Mouse (Mus musculus): Measurements from ENCODE around the gene Rap1b. TPM values are rescaled to one million over a fixed set of nuclear protein-coding genes. Genes with fewer than 3 reads are reported as not detected.

The Rap1b gene
- polyA plus RNA-seq, 1 experiment from 2014 or later, result 132 TPM

DNA sequence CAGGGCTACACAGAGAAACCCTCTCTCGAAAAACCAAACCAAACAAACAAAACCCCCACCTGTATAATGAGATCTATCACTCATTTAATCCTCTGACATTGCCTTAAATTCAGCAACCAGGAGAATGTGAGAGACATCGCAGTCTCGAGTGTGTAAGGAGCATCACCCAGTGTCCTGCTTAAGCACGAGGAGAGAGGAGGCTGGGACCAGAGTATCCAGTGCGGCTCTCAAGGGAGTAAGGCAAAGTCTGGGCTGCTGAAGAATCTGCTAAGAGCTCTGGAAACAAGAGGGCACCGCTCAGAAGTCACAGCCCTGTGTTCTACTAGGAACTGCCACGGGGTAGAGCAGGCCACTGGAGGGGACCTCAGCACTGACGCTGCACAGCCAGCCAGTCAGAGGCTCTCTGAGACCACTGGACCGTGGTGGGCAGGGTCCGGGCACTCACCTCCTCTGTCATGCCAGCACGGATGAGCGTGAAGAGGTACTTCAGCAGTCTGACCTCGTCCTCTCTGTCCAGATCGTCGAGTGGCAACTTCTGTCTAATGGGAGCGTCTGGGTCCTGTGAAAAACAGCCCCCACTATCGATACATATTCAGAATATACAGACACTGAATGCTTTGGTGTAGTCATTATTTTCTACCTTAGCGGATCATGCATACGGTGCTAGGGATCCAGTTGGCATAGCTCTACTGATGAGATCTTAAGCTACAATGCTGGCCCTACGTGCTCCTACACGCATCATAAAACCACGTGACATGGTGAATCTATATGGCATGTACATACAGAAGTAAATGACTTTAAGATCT, 71.6 kb downstream of the Rap1b start:
- 95% methylated on average over 22 of the region's 22 CpGs for whole genome bisulfite sequencing
- TF ChIP-seq CTCF (IDR thresholded peaks at IDR 0.05; ENCODE audit: low read depth), result no peak
- ATAC-seq, result no peak
- Histone ChIP-seq H3K27ac (ENCODE audit: low read depth, low read length) (no peak overlapping the region), H3K9ac (ENCODE audit: low read depth, low read length) (no peak overlapping the region), H3K27me3 (replicated peaks; ENCODE audit: control insufficient read depth, insufficient read depth, low read length) (no peaks in the 10 kb centered on the region), H3K4me1 (replicated peaks; ENCODE audit: control insufficient read depth, insufficient read depth, low read length) (no peaks in the 10 kb centered on the region), H3K4me2 (replicated peaks; ENCODE audit: low read depth) (no peak overlapping the region), H3K4me3 (ENCODE audit: low read depth, low read length) (no peak overlapping the region), H3K9me3 (ENCODE audit: control insufficient read depth) (no peaks in the 10 kb centered on the region), H3K36me3 (ENCODE audit: control insufficient read depth, insufficient read depth) (peaks cover 76% of the 10 kb centered on the region)

DNA sequence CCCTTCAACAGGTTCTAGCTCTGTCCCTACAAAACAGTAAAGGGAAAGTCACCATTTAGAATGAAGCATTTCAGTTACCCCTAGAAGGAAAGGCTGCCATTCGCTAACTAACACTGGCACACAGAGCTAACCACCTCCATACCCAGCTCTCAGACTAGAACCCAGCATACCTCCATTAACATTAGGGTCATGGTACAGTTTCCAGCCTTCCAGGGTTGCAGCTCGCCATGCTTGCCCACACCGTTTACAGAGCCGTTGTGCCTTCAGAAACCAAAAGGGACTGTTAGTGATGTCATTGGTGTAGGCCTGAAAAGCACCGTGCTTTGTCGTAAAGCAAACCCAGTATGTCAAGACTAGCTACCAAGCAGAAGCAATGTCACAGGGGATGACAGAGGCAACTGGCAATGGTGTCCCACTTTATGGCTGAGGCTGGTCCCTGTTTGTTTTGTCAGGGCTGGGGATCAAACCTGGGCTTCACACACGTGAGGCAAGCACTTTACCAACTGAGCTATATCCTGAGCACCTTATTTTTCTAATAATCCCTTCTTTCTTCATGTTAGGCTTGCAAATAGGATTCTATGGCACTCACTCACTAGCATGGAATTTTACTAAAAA, 72.6 kb downstream of the Rap1b start:
- Histone ChIP-seq H3K27me3 (replicated peaks; ENCODE audit: control insufficient read depth, insufficient read depth, low read length) (no peaks in the 10 kb centered on the region), H3K4me3 (ENCODE audit: low read depth, low read length) (no peak overlapping the region), H3K9me3 (ENCODE audit: control insufficient read depth) (no peaks in the 10 kb centered on the region), H3K4me1 (replicated peaks; ENCODE audit: control insufficient read depth, insufficient read depth, low read length) (no peaks in the 10 kb centered on the region), H3K4me2 (replicated peaks; ENCODE audit: low read depth) (no peak overlapping the region), H3K9ac (ENCODE audit: low read depth, low read length) (no peak overlapping the region), H3K27ac (ENCODE audit: low read depth, low read length) (no peak overlapping the region), H3K36me3 (ENCODE audit: control insufficient read depth, insufficient read depth) (peaks cover 71% of the 10 kb centered on the region)
- WGBS, result 95% methylated on average over 7 of the region's 7 CpGs
- no peak for TF ChIP-seq CTCF (IDR thresholded peaks at IDR 0.05; ENCODE audit: low read depth)
- no peak for ATAC-seq

DNA sequence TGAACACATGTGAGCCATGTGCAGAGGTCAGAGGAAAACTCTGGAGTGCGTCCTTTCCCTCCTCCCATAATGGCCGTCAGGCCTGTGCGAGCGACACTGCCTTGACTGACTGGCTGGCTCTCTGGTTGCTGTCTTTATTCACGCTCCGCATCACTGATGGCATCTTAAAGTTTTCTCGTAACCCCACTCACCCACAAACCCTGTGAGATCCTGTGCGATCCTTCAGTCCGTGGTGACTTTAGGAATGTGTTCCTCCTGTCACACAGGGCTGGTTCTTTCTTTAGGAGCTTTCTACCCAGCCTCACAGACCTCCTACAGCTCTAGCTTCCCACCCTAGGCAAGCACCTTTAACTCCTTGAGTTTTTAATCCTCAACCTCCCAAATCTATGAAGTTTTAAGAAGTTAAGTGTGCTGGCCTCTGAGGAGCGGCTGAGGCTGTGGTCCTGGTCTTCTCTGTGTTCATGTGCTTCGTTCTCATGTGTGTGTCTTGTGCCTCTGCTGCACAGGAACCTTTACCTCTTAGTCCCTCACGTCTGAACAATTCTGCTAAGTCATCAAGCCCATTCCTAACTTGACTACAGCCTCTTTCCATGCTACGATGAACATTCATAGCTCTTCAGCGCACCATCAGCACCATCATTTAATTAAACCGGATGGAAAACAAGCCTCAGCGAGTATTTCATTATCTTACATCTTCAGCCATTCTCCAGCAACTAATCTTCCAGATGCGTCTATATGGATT, 73.3 kb downstream of the Rap1b start:
- 97% methylated on average over 17 of the region's 17 CpGs for WGBS
- no peaks in the 10 kb centered on the region for H3K9me3 ChIP-seq (ENCODE audit: control insufficient read depth)
- H3K4me2 ChIP-seq (replicated peaks; ENCODE audit: low read depth), result no peak overlapping the region
- no peaks in the 10 kb centered on the region for H3K4me1 ChIP-seq (replicated peaks; ENCODE audit: control insufficient read depth, insufficient read depth, low read length)
- H3K4me3 ChIP-seq (ENCODE audit: low read depth, low read length), result no peak overlapping the region
- TF ChIP-seq CTCF (IDR thresholded peaks at IDR 0.05; ENCODE audit: low read depth), result no peak
- H3K27ac ChIP-seq (ENCODE audit: low read depth, low read length), result no peak overlapping the region
- no peak for ATAC-seq
- H3K27me3 ChIP-seq (replicated peaks; ENCODE audit: control insufficient read depth, insufficient read depth, low read length), result no peaks in the 10 kb centered on the region
- no peak overlapping the region for H3K9ac ChIP-seq (ENCODE audit: low read depth, low read length)
- H3K36me3 ChIP-seq (ENCODE audit: control insufficient read depth, insufficient read depth), result peaks cover 78% of the 10 kb centered on the region

DNA sequence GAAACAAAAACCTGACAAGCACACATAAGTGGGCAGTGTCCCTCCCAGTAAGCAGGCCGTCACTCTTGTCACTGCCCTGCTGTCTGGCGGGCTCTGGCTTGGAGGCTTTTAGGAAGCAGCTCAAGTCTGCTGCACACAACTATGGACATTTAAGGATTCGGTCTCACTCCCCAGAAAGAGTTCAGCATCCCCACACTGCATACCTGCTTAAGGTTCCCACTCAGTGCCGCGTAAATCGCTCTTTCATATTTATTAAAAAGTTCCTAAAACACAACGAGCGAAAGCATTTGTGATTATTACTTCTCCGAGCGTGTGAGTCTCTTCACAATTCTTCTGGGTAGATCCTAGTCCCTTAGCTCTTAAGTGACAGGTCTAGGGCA, 74.7 kb downstream of the Rap1b start:
- H3K4me3 ChIP-seq (ENCODE audit: low read depth, low read length), result no peak overlapping the region
- no peak for ATAC-seq

DNA sequence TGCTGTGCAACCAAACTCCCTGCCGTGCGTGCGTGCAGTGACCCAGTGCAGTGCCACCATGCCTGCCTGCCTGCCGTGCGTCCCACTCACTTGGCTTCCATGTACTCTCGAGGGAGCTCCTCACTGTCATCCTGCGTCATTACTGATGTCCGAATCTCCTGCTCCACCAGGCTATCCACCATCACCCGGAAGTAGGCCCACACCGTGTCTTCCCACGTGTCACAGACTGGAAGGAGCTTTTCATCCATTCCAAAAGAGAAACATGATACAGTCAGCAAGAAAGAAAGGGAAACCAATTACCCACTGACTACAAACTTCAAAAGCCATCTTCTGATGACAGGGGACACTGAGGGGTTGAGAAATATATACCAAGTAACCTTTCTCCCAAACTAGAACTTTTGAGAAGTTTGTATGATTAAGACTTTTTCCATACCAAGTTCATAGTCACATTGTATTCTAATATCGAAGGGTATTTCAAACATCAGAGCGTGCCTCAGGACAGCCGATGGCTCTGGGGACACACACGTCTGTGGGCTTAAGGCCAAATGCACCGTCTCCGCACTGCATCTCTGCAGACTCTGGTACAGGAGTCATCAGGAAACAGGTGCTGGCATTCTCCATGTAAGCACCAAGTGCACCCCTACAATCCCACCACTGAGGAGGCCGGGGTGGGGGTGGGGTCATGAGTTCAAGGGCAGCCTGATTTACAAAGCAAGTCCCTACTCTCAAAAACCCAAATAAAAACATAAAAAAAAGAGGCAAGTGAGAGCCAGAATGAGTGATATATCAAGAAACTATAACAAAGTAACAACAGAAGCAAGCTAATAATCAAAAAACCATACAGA, 75.3 kb downstream of the Rap1b start:
- TF ChIP-seq CTCF (IDR thresholded peaks at IDR 0.05; ENCODE audit: low read depth), result no peak
- Histone ChIP-seq H3K4me2 (replicated peaks; ENCODE audit: low read depth) (no peak overlapping the region), H3K27me3 (replicated peaks; ENCODE audit: control insufficient read depth, insufficient read depth, low read length) (no peaks in the 10 kb centered on the region), H3K4me1 (replicated peaks; ENCODE audit: control insufficient read depth, insufficient read depth, low read length) (no peaks in the 10 kb centered on the region), H3K4me3 (ENCODE audit: low read depth, low read length) (no peak overlapping the region), H3K36me3 (ENCODE audit: control insufficient read depth, insufficient read depth) (peaks cover 78% of the 10 kb centered on the region), H3K27ac (ENCODE audit: low read depth, low read length) (no peak overlapping the region), H3K9me3 (ENCODE audit: control insufficient read depth) (no peaks in the 10 kb centered on the region), H3K9ac (ENCODE audit: low read depth, low read length) (no peak overlapping the region)
- ATAC-seq, result no peak
- 96% methylated on average over 18 of the region's 18 CpGs for WGBS

More for the DNA sequence above, 74.7 kb downstream of the Rap1b start:
- no peak overlapping the region for H3K27ac ChIP-seq (ENCODE audit: low read depth, low read length)
- H3K36me3 ChIP-seq (ENCODE audit: control insufficient read depth, insufficient read depth), result peaks cover 78% of the 10 kb centered on the region
- 94% methylated on average over 10 of the region's 10 CpGs for WGBS
- H3K27me3 ChIP-seq (replicated peaks; ENCODE audit: control insufficient read depth, insufficient read depth, low read length), result no peaks in the 10 kb centered on the region
- no peak overlapping the region for H3K9ac ChIP-seq (ENCODE audit: low read depth, low read length)
- no peak overlapping the region for H3K4me2 ChIP-seq (replicated peaks; ENCODE audit: low read depth)
- no peaks in the 10 kb centered on the region for H3K4me1 ChIP-seq (replicated peaks; ENCODE audit: control insufficient read depth, insufficient read depth, low read length)
- no peaks in the 10 kb centered on the region for H3K9me3 ChIP-seq (ENCODE audit: control insufficient read depth)
- no peak for TF ChIP-seq CTCF (IDR thresholded peaks at IDR 0.05; ENCODE audit: low read depth)

Data from intestine, postnatal 0 days (tissue).